Mouse (Mus musculus): ENCODE measurements around the gene Man2c1. TPM values are rescaled to one million over a fixed set of nuclear protein-coding genes. Genes with fewer than 3 reads are reported as not detected.
A peak's percentile ranks its signal among the peaks of the same experiment; 100 is the strongest.

Man2c1 gene
- polyA plus RNA-seq, 1 experiment = 170 TPM

- 9% methylated on average over 19 of the region's 19 CpGs for WGBS
- Histone ChIP-seq H3K4me1 (ENCODE audit: control insufficient read depth, insufficient read depth, insufficient read length) (peaks cover 13% of the 10 kb centered on the region), H3K4me3 (ENCODE audit: extremely low read depth, insufficient read depth, insufficient read length) (peak overlapping the region; percentile 55), H3K27me3 (ENCODE audit: control insufficient read depth, insufficient read depth, low read length) (no peaks in the 10 kb centered on the region), H3K27ac (ENCODE audit: insufficient read depth, low read length) (peak overlapping the region; percentile 77), H3K36me3 (ENCODE audit: control insufficient read depth, insufficient read depth, low read length) (peaks cover 14% of the 10 kb centered on the region)
- no peak for TF ChIP-seq POLR2A (IDR thresholded peaks at IDR 0.05; ENCODE audit: low read depth, low read length)
- TF ChIP-seq CTCF (IDR thresholded peaks at IDR 0.05; ENCODE audit: extremely low read depth, insufficient read depth, insufficient read length, insufficient replicate concordance) = no peak
- DNase-seq (ENCODE audit: low read depth in 1 of 2, low spot score in 2 of 2) = no peak
Observed at GRCm38 (mm10) chr9:57147205-57148143, 17.0 kb downstream of the Man2c1 start.

DNA sequence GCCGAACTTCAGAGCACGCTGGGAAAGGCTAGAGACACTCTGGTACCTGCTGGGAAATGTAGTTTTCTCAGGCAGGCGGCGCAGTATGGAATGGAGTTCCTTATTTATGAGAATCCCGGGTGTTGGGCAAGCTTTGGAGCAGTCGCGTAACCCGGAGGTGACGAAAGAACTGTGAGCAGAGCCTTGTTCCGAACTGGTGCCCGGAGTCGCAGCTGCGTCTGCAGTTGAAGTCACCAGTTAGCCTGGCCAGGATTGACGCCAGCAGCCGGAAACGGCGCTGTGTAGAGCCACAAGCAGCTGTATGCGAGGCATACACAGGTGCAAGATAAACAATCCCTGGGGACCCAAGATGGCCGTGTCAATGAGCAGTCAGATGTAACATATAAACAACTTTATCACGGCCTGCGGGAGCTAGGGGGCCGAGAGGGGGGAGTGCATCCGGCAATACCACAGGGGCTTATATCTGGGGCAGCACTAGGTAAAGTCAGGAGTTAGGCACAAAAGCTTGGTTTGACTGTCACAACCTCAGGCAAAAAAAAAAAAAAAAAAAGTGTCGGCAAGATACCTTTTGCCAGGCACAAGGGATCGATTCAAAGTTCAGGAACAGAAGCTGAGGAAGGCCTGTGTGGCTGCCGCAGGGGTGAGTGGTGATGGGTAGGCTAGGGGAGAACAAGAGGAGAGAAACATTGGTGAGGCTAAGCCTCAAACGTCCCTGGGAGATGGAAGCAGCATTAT is 17.8 kb downstream of the Man2c1 start, which contains the start of gene Neil1:
Neil1 (minus strand) TSS at position 162 of the 735 bp plus-strand sequence.
- H3K27ac ChIP-seq (ENCODE audit: insufficient read depth, low read length) = peak within 1 kb of the TSS; percentile 77
- no peaks in the 10 kb centered on the region for H3K27me3 ChIP-seq (ENCODE audit: control insufficient read depth, insufficient read depth, low read length)
- peak within 1 kb of the TSS; percentile 55 for H3K4me3 ChIP-seq (ENCODE audit: extremely low read depth, insufficient read depth, insufficient read length)
- 2% methylated on average over 27 of the region's 27 CpGs for WGBS
- peaks cover 13% of the 10 kb centered on the region for H3K4me1 ChIP-seq (ENCODE audit: control insufficient read depth, insufficient read depth, insufficient read length)
- peaks cover 10% of the 10 kb centered on the region for H3K36me3 ChIP-seq (ENCODE audit: control insufficient read depth, insufficient read depth, low read length)
- peak; percentile 70 to 94 for DNase-seq (ENCODE audit: low read depth in 1 of 2, low spot score in 2 of 2)
- TF ChIP-seq CTCF (IDR thresholded peaks at IDR 0.05; ENCODE audit: extremely low read depth, insufficient read depth, insufficient read length, insufficient replicate concordance) = no peak
- TF ChIP-seq POLR2A (IDR thresholded peaks at IDR 0.05; ENCODE audit: low read depth, low read length) = peak; percentile 49; the same call in 1 of the 2 replicates

DNA sequence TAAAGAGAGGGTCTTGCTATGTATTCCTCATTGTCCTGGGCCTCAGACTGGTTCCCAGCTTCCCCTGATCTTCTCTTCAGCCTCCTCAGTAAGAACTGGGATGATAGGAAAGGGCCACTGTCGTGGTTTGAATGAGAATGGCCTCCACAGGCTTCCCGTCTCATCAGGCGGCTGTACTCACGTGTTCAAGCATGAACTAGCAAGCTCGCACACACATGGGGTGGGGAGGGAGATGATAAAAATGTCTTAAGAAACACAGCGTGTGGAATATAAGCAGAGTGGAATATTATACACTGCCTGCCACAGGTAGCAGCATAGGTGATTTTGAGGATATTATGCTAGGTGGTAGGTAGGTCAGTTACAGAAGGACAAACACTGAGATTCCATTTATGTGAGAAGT is 18.5 kb downstream of the Man2c1 start:
- no peak for DNase-seq (ENCODE audit: low read depth in 1 of 2, low spot score in 2 of 2)
- H3K4me1 ChIP-seq (ENCODE audit: control insufficient read depth, insufficient read depth, insufficient read length) = peaks cover 13% of the 10 kb centered on the region
- peaks cover 4% of the 10 kb centered on the region for H3K36me3 ChIP-seq (ENCODE audit: control insufficient read depth, insufficient read depth, low read length)
- no peak for TF ChIP-seq POLR2A (IDR thresholded peaks at IDR 0.05; ENCODE audit: low read depth, low read length)
- no peak for TF ChIP-seq CTCF (IDR thresholded peaks at IDR 0.05; ENCODE audit: extremely low read depth, insufficient read depth, insufficient read length, insufficient replicate concordance)
- H3K27ac ChIP-seq (ENCODE audit: insufficient read depth, low read length) = 0 out of 2 replicates have a peak overlapping the region, but pooled peaks have one; percentile 4
- no peaks in the 10 kb centered on the region for H3K27me3 ChIP-seq (ENCODE audit: control insufficient read depth, insufficient read depth, low read length)
- no peak overlapping the region for H3K4me3 ChIP-seq (ENCODE audit: extremely low read depth, insufficient read depth, insufficient read length)
- WGBS = 58% methylated on average over 6 of the region's 6 CpGs

GRCm38 (mm10) chr9:57150192-57150591 is 19.7 kb downstream of the Man2c1 start:
- WGBS = 85% methylated on average over 5 of the region's 5 CpGs
- Histone ChIP-seq H3K27me3 (ENCODE audit: control insufficient read depth, insufficient read depth, low read length) (no peaks in the 10 kb centered on the region), H3K4me1 (ENCODE audit: control insufficient read depth, insufficient read depth, insufficient read length) (peaks cover 13% of the 10 kb centered on the region), H3K36me3 (ENCODE audit: control insufficient read depth, insufficient read depth, low read length) (0 out of 2 replicates have a peak, but pooled peaks cover 2% of the 10 kb centered on the region), H3K27ac (ENCODE audit: insufficient read depth, low read length) (no peak overlapping the region), H3K4me3 (ENCODE audit: extremely low read depth, insufficient read depth, insufficient read length) (no peak overlapping the region)
- TF ChIP-seq POLR2A (IDR thresholded peaks at IDR 0.05; ENCODE audit: low read depth, low read length) (no peak), CTCF (IDR thresholded peaks at IDR 0.05; ENCODE audit: extremely low read depth, insufficient read depth, insufficient read length, insufficient replicate concordance) (no peak)
- DNase-seq (ENCODE audit: low read depth in 1 of 2, low spot score in 2 of 2) = no peak

DNA sequence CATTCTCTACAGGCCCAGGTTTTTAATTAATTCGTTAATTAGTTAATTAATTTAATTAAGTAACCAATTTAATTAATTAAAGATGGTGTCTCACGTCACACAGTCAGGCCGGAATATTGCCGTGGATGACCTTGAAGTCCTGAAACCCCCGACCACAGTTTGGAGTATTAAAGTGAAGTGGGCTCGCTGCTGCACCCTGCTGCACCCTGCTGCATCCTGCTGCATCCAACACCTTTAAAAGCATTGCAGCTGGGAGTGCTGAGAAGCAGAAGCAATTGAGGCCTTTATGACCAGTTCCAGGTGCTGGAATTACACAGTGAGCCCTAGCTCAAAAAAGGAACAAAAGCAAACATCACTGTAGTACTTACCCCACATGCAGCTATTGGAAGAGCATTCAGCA is 21.8 kb downstream of the Man2c1 start:
- H3K36me3 ChIP-seq (ENCODE audit: control insufficient read depth, insufficient read depth, low read length) = peaks cover 8% of the 10 kb centered on the region
- H3K4me3 ChIP-seq (ENCODE audit: extremely low read depth, insufficient read depth, insufficient read length) = no peak overlapping the region
- H3K27me3 ChIP-seq (ENCODE audit: control insufficient read depth, insufficient read depth, low read length) = no peaks in the 10 kb centered on the region
- H3K27ac ChIP-seq (ENCODE audit: insufficient read depth, low read length) = no peak overlapping the region
- peaks cover 13% of the 10 kb centered on the region; the same call in 1 of the 2 replicates for H3K4me1 ChIP-seq (ENCODE audit: control insufficient read depth, insufficient read depth, insufficient read length)
- TF ChIP-seq CTCF (IDR thresholded peaks at IDR 0.05; ENCODE audit: extremely low read depth, insufficient read depth, insufficient read length, insufficient replicate concordance) = no peak
- 84% methylated on average over 6 of the region's 6 CpGs for WGBS
- no peak for DNase-seq (ENCODE audit: low read depth in 1 of 2, low spot score in 2 of 2)

DNA sequence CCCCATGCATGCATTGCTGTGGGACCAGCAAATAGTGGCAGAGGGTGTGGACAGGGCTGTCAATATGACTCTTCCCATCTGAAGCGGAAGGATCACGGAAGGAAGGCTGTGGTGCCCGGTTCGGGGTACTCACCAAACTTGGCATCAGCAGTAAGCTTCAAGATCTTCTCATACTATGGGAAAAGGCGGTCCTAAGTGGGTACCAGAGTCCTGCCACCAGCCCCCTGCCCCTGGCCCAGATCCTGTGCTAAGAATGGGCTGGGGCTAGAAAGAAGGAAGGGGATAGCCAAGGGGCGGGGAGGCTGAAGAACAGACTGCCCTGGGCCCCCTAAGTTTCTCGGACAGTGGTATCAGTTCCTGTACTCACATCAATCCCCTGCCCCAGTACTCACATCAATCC is 25.9 kb downstream of the Man2c1 start:
- 93% methylated on average over 7 of the region's 7 CpGs for WGBS
- TF ChIP-seq POLR2A (IDR thresholded peaks at IDR 0.05; ENCODE audit: low read depth, low read length) = no peak
- no peak for TF ChIP-seq CTCF (IDR thresholded peaks at IDR 0.05; ENCODE audit: extremely low read depth, insufficient read depth, insufficient read length, insufficient replicate concordance)
- Histone ChIP-seq H3K4me1 (ENCODE audit: control insufficient read depth, insufficient read depth, insufficient read length) (peaks cover 7% of the 10 kb centered on the region; the same call in 1 of the 2 replicates), H3K36me3 (ENCODE audit: control insufficient read depth, insufficient read depth, low read length) (peaks cover 8% of the 10 kb centered on the region), H3K4me3 (ENCODE audit: extremely low read depth, insufficient read depth, insufficient read length) (no peak overlapping the region), H3K27ac (ENCODE audit: insufficient read depth, low read length) (no peak overlapping the region), H3K27me3 (ENCODE audit: control insufficient read depth, insufficient read depth, low read length) (no peaks in the 10 kb centered on the region)
- no peak for DNase-seq (ENCODE audit: low read depth in 1 of 2, low spot score in 2 of 2)
